Mouse (Mus musculus) kidney, embryonic 16.5 days (tissue): Measurements from ENCODE around the gene Efcab11. TPM values are rescaled to one million over a fixed set of nuclear protein-coding genes. Genes with fewer than 3 reads are reported as not detected.

Source experiments
- ATAC-seq: fragments of 200-750 bp; cut with Nextera tagmentation; 2 replicates; pipeline ENCODE4 v1.8.0; 2017; ENCODE audit warnings: moderate TSS enrichment; ENCODE audit not compliant: low FRiP score, low TSS enrichment
- H3K27ac ChIP-seq: fragments of 300-500 bp; sonication (generic); 2 replicates; pipeline ENCODE4 v1.5.1; 2014; ENCODE audit warnings: low read length
- H3K27me3 ChIP-seq: fragments of 300-500 bp; sonication (generic); 2 replicates; pipeline ENCODE4 v1.6.1; 2014; ENCODE audit warnings: low read length, control low read depth, mixed read lengths; ENCODE audit not compliant: insufficient read depth
- H3K36me3 ChIP-seq: fragments of 300-500 bp; sonication (generic); 2 replicates; pipeline ENCODE4 v1.6.1; 2014; ENCODE audit warnings: low read length, control low read depth, mixed read lengths; ENCODE audit not compliant: insufficient read depth
- H3K4me1 ChIP-seq: fragments of 300-500 bp; sonication (generic); 2 replicates; pipeline ENCODE4 v1.6.1; 2014; ENCODE audit warnings: low read length, control low read depth, mixed read lengths; ENCODE audit not compliant: insufficient read depth
- H3K4me2 ChIP-seq: fragments of 300-500 bp; sonication (generic); replicated peaks from 2 replicates; pipeline ENCODE4 v1.6.1; 2014; ENCODE audit warnings: low read depth, low read length
- H3K4me3 ChIP-seq: fragments of 300-500 bp; sonication (generic); 2 replicates; pipeline ENCODE4 v1.5.1; 2014; ENCODE audit warnings: mild to moderate bottlenecking, low read length
- H3K9ac ChIP-seq: fragments of 300-500 bp; sonication (generic); replicated peaks from 2 replicates; pipeline ENCODE4 v1.6.1; 2014; ENCODE audit warnings: low read length
- H3K9me3 ChIP-seq: fragments of 300-500 bp; sonication (generic); 2 replicates; pipeline ENCODE4 v1.6.1; 2016; ENCODE audit warnings: low read length, control low read depth
- WGBS: fragments of 180-500 bp; shearing (Covaris S2); extraction: QIAGEN DNeasy Blood & Tissue Kit; methylation state at CpG from one replicate; pipeline ENCODE4 v1.1.7; 2014; 5-methylcytosine and 5-hydroxymethylcytosine counted together
- polyA plus RNA-seq: library from polyadenylated mRNA; unstranded; fragments of >200 nt; fragmentation: Nextera tagmentation; extraction: Ambion mirVana; gene quantifications from 2 replicates; pipeline ENCODE4 v1.2.1, GENCODE M21; 2015

Gene Efcab11
- polyA plus RNA-seq, 1 experiment from 2014 or later: 12.5 TPM

GRCm38 (mm10) chr12:99853323-99854258 is 30.6 kb downstream of the Efcab11 start:
- Histone ChIP-seq H3K27me3 (no peaks in the 10 kb centered on the region), H3K36me3 (no peaks in the 10 kb centered on the region), H3K27ac (no peak overlapping the region), H3K9ac (no peak overlapping the region), H3K4me1 (no peaks in the 10 kb centered on the region), H3K9me3 (no peaks in the 10 kb centered on the region), H3K4me2 (no peak overlapping the region), H3K4me3 (no peak overlapping the region)
- WGBS: 84% methylated on average over 14 of the region's 14 CpGs
- ATAC-seq: no peak

GRCm38 (mm10) chr12:99849996-99850395 is 34.2 kb downstream of the Efcab11 start:
- Histone ChIP-seq H3K4me3 (no peak overlapping the region), H3K27ac (no peak overlapping the region), H3K9ac (no peak overlapping the region), H3K27me3 (no peaks in the 10 kb centered on the region), H3K4me1 (0 out of 2 replicates have a peak, but pooled peaks cover 1% of the 10 kb centered on the region), H3K4me2 (no peak overlapping the region), H3K9me3 (no peaks in the 10 kb centered on the region), H3K36me3 (no peaks in the 10 kb centered on the region)
- 85% methylated on average over 2 of the region's 2 CpGs for WGBS
- no peak for ATAC-seq

- 0 out of 2 replicates have a peak, but pooled peaks have one; percentile 57 for ATAC-seq
- whole genome bisulfite sequencing: 48% methylated on average over 8 of the region's 8 CpGs
- Histone ChIP-seq H3K27me3 (no peaks in the 10 kb centered on the region), H3K4me2 (no peak overlapping the region), H3K27ac (no peak overlapping the region), H3K36me3 (no peaks in the 10 kb centered on the region), H3K9ac (no peak overlapping the region), H3K9me3 (no peaks in the 10 kb centered on the region), H3K4me3 (no peak overlapping the region), H3K4me1 (0 out of 2 replicates have a peak, but pooled peaks cover 4% of the 10 kb centered on the region)
These were observed 39.3 kb downstream of the Efcab11 start for GRCm38 (mm10) chr12:99844951-99845350.

GRCm38 (mm10) chr12:99838703-99839102 is 45.5 kb downstream of the Efcab11 start:
- no peak for ATAC-seq

GRCm38 (mm10) chr12:99838109-99838508 is 46.1 kb downstream of the Efcab11 start:
- peaks cover 5% of the 10 kb centered on the region; the same call in 1 of the 2 replicates for H3K9me3 ChIP-seq
- 37% methylated on average over 11 of the region's 11 CpGs for WGBS
- no peak overlapping the region for H3K27ac ChIP-seq
- no peaks in the 10 kb centered on the region for H3K27me3 ChIP-seq
- peaks cover 12% of the 10 kb centered on the region; the same call in 1 of the 2 replicates for H3K4me1 ChIP-seq
- ATAC-seq: 0 out of 2 replicates have a peak, but pooled peaks have one; percentile 51
- H3K4me3 ChIP-seq: no peak overlapping the region
- H3K36me3 ChIP-seq: peaks cover 3% of the 10 kb centered on the region; the same call in 1 of the 2 replicates
- H3K9ac ChIP-seq: no peak overlapping the region
- H3K4me2 ChIP-seq: no peak overlapping the region

More at GRCm38 (mm10) chr12:99838703-99839102, 45.5 kb downstream of the Efcab11 start:
- no peaks in the 10 kb centered on the region for H3K27me3 ChIP-seq
- H3K4me1 ChIP-seq: peaks cover 12% of the 10 kb centered on the region; the same call in 1 of the 2 replicates
- H3K4me3 ChIP-seq: no peak overlapping the region
- H3K9ac ChIP-seq: no peak overlapping the region
- no peak overlapping the region for H3K27ac ChIP-seq
- no peak overlapping the region for H3K4me2 ChIP-seq
- H3K9me3 ChIP-seq: no peaks in the 10 kb centered on the region
- H3K36me3 ChIP-seq: no peaks in the 10 kb centered on the region
- 78% methylated on average over 9 of the region's 14 CpGs for WGBS

GRCm38 (mm10) chr12:99837528-99837927 is 46.7 kb downstream of the Efcab11 start:
- Histone ChIP-seq H3K9me3 (peaks cover 5% of the 10 kb centered on the region; the same call in 1 of the 2 replicates), H3K9ac (no peak overlapping the region), H3K27me3 (no peaks in the 10 kb centered on the region), H3K4me2 (no peak overlapping the region), H3K36me3 (peaks cover 3% of the 10 kb centered on the region; the same call in 1 of the 2 replicates), H3K27ac (no peak overlapping the region), H3K4me3 (no peak overlapping the region), H3K4me1 (peaks cover 12% of the 10 kb centered on the region; the same call in 1 of the 2 replicates)
- no peak for ATAC-seq
- WGBS: 83% methylated on average over 5 of the region's 5 CpGs

GRCm38 (mm10) chr12:99836404-99837131 is 47.7 kb downstream of the Efcab11 start:
- WGBS: 56% methylated on average over 20 of the region's 20 CpGs
- H3K9ac ChIP-seq: no peak overlapping the region
- peak overlapping the region; percentile 21 for H3K4me2 ChIP-seq
- no peaks in the 10 kb centered on the region for H3K27me3 ChIP-seq
- peaks cover 12% of the 10 kb centered on the region; the same call in 1 of the 2 replicates for H3K4me1 ChIP-seq
- ATAC-seq: peak; percentile 74
- no peak overlapping the region for H3K4me3 ChIP-seq
- H3K9me3 ChIP-seq: peaks cover 5% of the 10 kb centered on the region; the same call in 1 of the 2 replicates
- peaks cover 3% of the 10 kb centered on the region; the same call in 1 of the 2 replicates for H3K36me3 ChIP-seq
- peak overlapping the region; percentile 43 for H3K27ac ChIP-seq

GRCm38 (mm10) chr12:99833476-99833875 is 50.8 kb downstream of the Efcab11 start:
- Histone ChIP-seq H3K4me3 (no peak overlapping the region), H3K4me1 (peaks cover 12% of the 10 kb centered on the region; the same call in 1 of the 2 replicates), H3K4me2 (no peak overlapping the region), H3K9me3 (peaks cover 5% of the 10 kb centered on the region; the same call in 1 of the 2 replicates), H3K27ac (no peak overlapping the region), H3K36me3 (peaks cover 3% of the 10 kb centered on the region; the same call in 1 of the 2 replicates), H3K9ac (no peak overlapping the region), H3K27me3 (no peaks in the 10 kb centered on the region)
- no peak for ATAC-seq
- WGBS: 95% methylated on average over 1 of the region's 1 CpGs

- Histone ChIP-seq H3K36me3 (no peaks in the 10 kb centered on the region), H3K9ac (no peak overlapping the region), H3K4me2 (no peak overlapping the region), H3K27me3 (no peaks in the 10 kb centered on the region), H3K27ac (no peak overlapping the region), H3K9me3 (no peaks in the 10 kb centered on the region), H3K4me3 (no peak overlapping the region), H3K4me1 (no peaks in the 10 kb centered on the region)
- WGBS: 90% methylated on average over 4 of the region's 4 CpGs
- no peak for ATAC-seq
These were observed 61.6 kb downstream of the Efcab11 start for GRCm38 (mm10) chr12:99822591-99822990.
